Mouse (Mus musculus) adipose tissue, adult 10 weeks (tissue): ENCODE data around the gene Oaf. TPM values are rescaled to one million over a fixed set of nuclear protein-coding genes. Genes with fewer than 3 reads are reported as not detected.

Source experiments
- polyA plus RNA-seq: library from polyadenylated mRNA; stranded (reverse); fragments of 350-450 nt; fragmentation: Illumina TruSeq; extraction: RNeasy Lipid Tissue Mini Kit (QIAGEN cat#74804); gene quantifications from one replicate; pipeline ENCODE4 v1.2.3, GENCODE M21; 2014; ENCODE audit warnings: low read depth, low replicate concordance

The Oaf gene
- 23.9 TPM for polyA plus RNA-seq

DNA sequence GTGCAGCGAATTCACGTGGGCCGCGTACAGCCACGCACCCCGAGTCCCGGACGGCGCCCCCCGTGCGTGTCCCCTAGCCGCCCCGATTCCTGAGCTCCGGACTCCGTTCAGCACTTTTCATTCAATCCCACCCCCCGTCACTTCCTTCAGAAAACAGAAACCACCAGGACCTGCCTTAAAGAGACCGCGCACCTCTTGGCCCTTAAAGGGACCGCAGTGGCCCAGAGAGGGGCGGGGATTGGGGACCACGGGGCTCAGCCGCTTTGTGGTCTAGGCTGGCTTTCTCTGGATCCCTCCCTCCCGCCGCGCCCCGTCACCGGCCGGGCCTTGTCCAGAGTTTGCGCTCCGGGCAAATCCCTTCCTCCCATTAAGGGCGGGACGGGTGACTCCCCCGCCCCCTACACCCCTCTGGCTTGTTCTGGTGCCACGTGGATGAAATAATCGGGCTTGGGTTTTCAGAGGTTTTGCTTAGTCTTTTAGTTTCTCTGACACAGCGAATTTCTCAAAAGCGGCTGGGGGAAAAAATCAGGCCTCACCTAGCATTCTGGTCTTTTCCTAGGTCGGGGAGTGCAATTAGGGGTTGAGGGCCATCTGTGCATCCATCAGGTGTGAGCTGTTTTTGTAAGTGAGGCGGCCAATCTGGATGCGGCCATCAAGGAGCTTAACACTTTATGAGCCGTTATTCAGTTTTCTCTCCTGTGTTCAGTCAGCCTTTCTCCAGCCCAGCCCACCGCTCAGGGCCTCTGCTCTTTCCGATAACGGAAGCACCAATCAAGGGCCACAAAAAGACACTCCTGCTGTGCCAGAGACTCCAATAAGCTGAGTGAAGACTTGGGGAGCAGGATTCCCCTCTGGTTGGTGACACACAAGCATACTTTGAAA lies at the start of gene Oaf:
Gene Oaf, minus strand, starts transcription at position 200 of the 882 bp plus-strand sequence.

DNA sequence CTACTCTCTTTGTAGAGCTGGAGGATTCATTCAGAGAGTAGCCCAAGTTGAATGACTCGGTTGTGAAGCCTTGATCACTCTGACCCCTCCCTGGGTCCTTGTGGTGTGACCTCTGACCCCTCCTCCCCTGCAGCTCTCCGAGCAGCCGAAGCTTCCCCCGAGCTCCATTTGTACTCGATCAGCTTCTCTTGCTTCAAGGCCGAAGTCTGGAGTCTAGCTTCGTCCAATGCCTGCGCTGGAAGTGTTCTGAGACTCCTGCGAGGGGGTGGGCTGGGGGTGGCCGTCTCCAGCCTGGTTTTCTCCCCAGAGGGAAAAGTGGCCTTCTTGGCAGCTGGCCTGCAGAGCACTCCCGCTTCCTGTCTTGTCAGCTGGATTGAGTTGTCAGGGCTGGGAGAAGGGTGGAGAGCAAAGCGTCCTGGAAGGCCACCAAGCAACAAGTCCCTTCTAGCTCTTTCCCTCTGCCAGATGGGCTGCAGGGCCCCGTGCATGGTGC lies 29.5 kb downstream of the Oaf start, which contains the start of gene Pou2f3:
Gene Pou2f3, minus strand, starts transcription at position 180 of the 493 bp plus-strand sequence.

Other genes starting within 250 kb of the Oaf start
- gene Arhgef12, start 132.7 kb downstream of the Oaf start, polyA plus RNA-seq = 50.2 TPM
- 3.7 TPM for gene Tmem136, start 123.3 kb downstream of the Oaf start, polyA plus RNA-seq
- 0.19 TPM for gene Pou2f3, start 29.5 kb downstream of the Oaf start, polyA plus RNA-seq
- gene Trim29, start 70.9 kb upstream of the Oaf start, polyA plus RNA-seq = 9.3 TPM